Comparison of ENCODE assay signal across 30 mouse cellular contexts in the genomic region with DNA sequence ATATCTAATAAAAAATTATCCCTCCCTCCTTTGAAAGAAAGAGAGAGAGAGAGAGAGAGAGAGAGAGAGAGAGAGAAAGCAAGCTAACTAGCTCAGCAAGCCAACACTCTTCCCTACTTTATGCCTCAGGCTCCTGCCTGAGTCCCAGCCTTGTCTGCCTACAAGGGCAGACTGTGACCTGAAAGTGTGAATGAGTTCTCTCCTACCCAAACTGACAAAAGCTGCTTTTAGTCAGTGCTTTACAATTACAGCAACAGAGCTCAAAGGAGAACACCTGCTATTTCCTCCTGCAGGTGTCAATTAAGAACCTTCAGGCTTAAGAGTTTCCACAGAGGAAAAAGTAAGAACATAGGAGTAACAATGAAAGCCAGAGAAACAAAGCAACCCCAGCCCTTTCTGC.
DNase-seq lines count a peak whose midpoint lies in the region; ATAC-seq lines count a peak whose summit lies in the region.
"Had no signal": no experiment of that assay in that cellular context is flagged by ENCODE, and none has a peak within 500 bp of the region (broad histone marks: within the 10 kb centered on the region; RNA-seq: fewer than 3 reads in every experiment).

No protein-coding gene starts in this region.

- ATAC-seq in limb, embryonic 11.5 days (ENCODE audit: insufficient number of reproducible peaks, low FRiP score, low TSS enrichment, low read depth): 0 out of 2 replicates have a peak, but pooled peaks have one; percentile 57
- peak; percentile 19; the same call in 1 of the 2 replicates for ATAC-seq in forebrain, embryonic 13.5 days
- ATAC-seq in limb, embryonic 13.5 days (ENCODE audit: low FRiP score, low read depth): peak; percentile 57; the same call in 1 of the 2 replicates
- ATAC-seq: activated CD4-positive, CD25-positive, alpha-beta regulatory T cell, adult 4 months; hindbrain, postnatal 0 days; intestine, embryonic 15.5 days had no signal

- no peaks in the 10 kb centered on the region for H3K27me3 ChIP-seq in limb, embryonic 11.5 days (ENCODE audit: control insufficient read depth, insufficient read depth, low read length)
- H3K27me3 ChIP-seq in limb, embryonic 10.5 days (ENCODE audit: low read depth, poor library complexity, severe bottlenecking): no peaks in the 10 kb centered on the region
- no peaks in the 10 kb centered on the region for H3K27me3 ChIP-seq in forebrain, embryonic 13.5 days
- no peaks in the 10 kb centered on the region for H3K27me3 ChIP-seq in limb, embryonic 13.5 days
- H3K27me3 ChIP-seq: embryonic facial prominence, embryonic 15.5 days; heart, embryonic 15.5 days; hindbrain, embryonic 12.5 days; intestine, embryonic 15.5 days; liver, embryonic 15.5 days; neural tube, embryonic 12.5 days had no signal

- H3K4me1 ChIP-seq in limb, embryonic 11.5 days (ENCODE audit: control insufficient read depth, insufficient read depth, low read length): no peaks in the 10 kb centered on the region
- H3K4me1 ChIP-seq in limb, embryonic 10.5 days: 0 out of 2 replicates have a peak, but pooled peaks cover 3% of the 10 kb centered on the region
- peaks cover 6% of the 10 kb centered on the region; the same call in 1 of the 2 replicates for H3K4me1 ChIP-seq in forebrain, embryonic 13.5 days
- 0 out of 2 replicates have a peak, but pooled peaks cover 3% of the 10 kb centered on the region for H3K4me1 ChIP-seq in limb, embryonic 13.5 days
- H3K4me1 ChIP-seq: embryonic facial prominence, embryonic 15.5 days; heart, embryonic 15.5 days; intestine, embryonic 15.5 days; liver, embryonic 15.5 days; neural tube, embryonic 12.5 days had no signal

- no peak overlapping the region for H3K27ac ChIP-seq in limb, embryonic 11.5 days (replicated peaks; ENCODE audit: low read depth, low read length)
- no peak overlapping the region for H3K27ac ChIP-seq in limb, embryonic 10.5 days
- H3K27ac ChIP-seq in forebrain, embryonic 13.5 days: no peak overlapping the region
- no peak overlapping the region for H3K27ac ChIP-seq in limb, embryonic 13.5 days
- H3K27ac ChIP-seq: embryonic facial prominence, embryonic 15.5 days; gastrocnemius, adult 2 months; heart, embryonic 15.5 days; hindbrain, embryonic 12.5 days; hindbrain, postnatal 0 days; intestine, embryonic 15.5 days; layer of hippocampus, adult 2 months; liver, embryonic 15.5 days; neural tube, embryonic 12.5 days; stomach, postnatal 0 days had no signal

- no peak overlapping the region for H3K4me3 ChIP-seq in limb, embryonic 11.5 days (ENCODE audit: low read depth, low read length)
- H3K4me3 ChIP-seq in limb, embryonic 10.5 days: no peak overlapping the region
- no peak overlapping the region for H3K4me3 ChIP-seq in forebrain, embryonic 13.5 days
- H3K4me3 ChIP-seq in limb, embryonic 13.5 days: no peak overlapping the region
- H3K4me3 ChIP-seq: embryonic facial prominence, embryonic 15.5 days; gastrocnemius, adult 2 months; heart, embryonic 15.5 days; hindbrain, embryonic 12.5 days; intestine, embryonic 15.5 days; layer of hippocampus, adult 2 months; liver, embryonic 15.5 days; myocyte; neural tube, embryonic 12.5 days had no signal

- H3K36me3 ChIP-seq in limb, embryonic 11.5 days (ENCODE audit: control insufficient read depth, insufficient read depth, low read length): no peaks in the 10 kb centered on the region
- peaks cover 13% of the 10 kb centered on the region for H3K36me3 ChIP-seq in limb, embryonic 10.5 days
- no peaks in the 10 kb centered on the region for H3K36me3 ChIP-seq in forebrain, embryonic 13.5 days (ENCODE audit: poor library complexity, severe bottlenecking)
- peaks cover 6% of the 10 kb centered on the region for H3K36me3 ChIP-seq in limb, embryonic 13.5 days
- H3K36me3 ChIP-seq: embryonic facial prominence, embryonic 15.5 days; heart, embryonic 15.5 days; hindbrain, embryonic 12.5 days; intestine, embryonic 15.5 days; liver, embryonic 15.5 days; neural tube, embryonic 12.5 days had no signal

- H3K9ac ChIP-seq in limb, embryonic 11.5 days (ENCODE audit: low read length): no peak overlapping the region
- no peak overlapping the region for H3K9ac ChIP-seq in forebrain, embryonic 13.5 days
- H3K9ac ChIP-seq in limb, embryonic 13.5 days: no peak overlapping the region
- H3K9ac ChIP-seq: embryonic facial prominence, embryonic 15.5 days; heart, embryonic 15.5 days; hindbrain, embryonic 12.5 days; intestine, embryonic 15.5 days; liver, embryonic 15.5 days; lung, embryonic 14.5 days; neural tube, embryonic 12.5 days had no signal

- H3K4me2 ChIP-seq in limb, embryonic 11.5 days (ENCODE audit: low read depth, severe bottlenecking): no peak overlapping the region
- H3K4me2 ChIP-seq in forebrain, embryonic 13.5 days: no peak overlapping the region
- H3K4me2 ChIP-seq in limb, embryonic 13.5 days (replicated peaks): no peak overlapping the region
- H3K4me2 ChIP-seq: embryonic facial prominence, embryonic 15.5 days; heart, embryonic 15.5 days; hindbrain, embryonic 12.5 days; intestine, embryonic 15.5 days; liver, embryonic 15.5 days; lung, embryonic 14.5 days; midbrain, embryonic 11.5 days; neural tube, embryonic 12.5 days had no signal

- H3K9me3 ChIP-seq in limb, embryonic 11.5 days (ENCODE audit: control insufficient read depth, low read length): no peaks in the 10 kb centered on the region
- no peaks in the 10 kb centered on the region for H3K9me3 ChIP-seq in limb, embryonic 10.5 days (replicated peaks)
- H3K9me3 ChIP-seq in forebrain, embryonic 13.5 days (replicated peaks): no peaks in the 10 kb centered on the region
- H3K9me3 ChIP-seq in limb, embryonic 13.5 days: no peaks in the 10 kb centered on the region
- H3K9me3 ChIP-seq: embryonic facial prominence, embryonic 15.5 days; heart, embryonic 15.5 days; hindbrain, embryonic 12.5 days; intestine, embryonic 15.5 days; liver, embryonic 15.5 days; neural tube, embryonic 12.5 days had no signal

- no peak for DNase-seq in limb, embryonic 11.5 days (ENCODE audit: low spot score)
- no peak for DNase-seq in limb, embryonic 10.5 days (ENCODE audit: low spot score)
- DNase-seq in brain, adult 2 months (ENCODE audit: low read depth, low spot score): peak; percentile 36
- no peak for DNase-seq in embryo, embryonic 10.5 days (ENCODE audit: low spot score)
- no peak for DNase-seq in testis, postnatal 14 days (ENCODE audit: low spot score)
- DNase-seq: adrenal gland, adult 2 months; adrenal gland, postnatal 36 days; B cell, adult 2 months; cerebellum, adult 11 months; cerebellum, adult 9-11 months; gastrocnemius, adult 2 months; kidney, postnatal 36 days; left cerebral cortex, postnatal 4 days; lung, embryonic 14.5 days; right cerebral cortex, adult 18-20 months; spleen, adult 18-20 months had no signal
